Mouse (Mus musculus) lung, postnatal 14 days (tissue): ENCODE results near the gene Hkdc1.

Experiments used
- DNase-seq: peaks from one replicate; pipeline ENCODE4 v3.0.0; 2021

Hkdc1 gene

GRCm38 (mm10) chr10:62379808-62380207 lies 42.5 kb downstream of the Hkdc1 start, which contains the start of gene Hk1:
Gene Hk1, minus strand, starts transcription at chr10:62379908.
- DNase-seq = no peak

GRCm38 (mm10) chr10:62358827-62359226 lies 63.5 kb downstream of the Hkdc1 start:
- DNase-seq = no peak

DNA sequence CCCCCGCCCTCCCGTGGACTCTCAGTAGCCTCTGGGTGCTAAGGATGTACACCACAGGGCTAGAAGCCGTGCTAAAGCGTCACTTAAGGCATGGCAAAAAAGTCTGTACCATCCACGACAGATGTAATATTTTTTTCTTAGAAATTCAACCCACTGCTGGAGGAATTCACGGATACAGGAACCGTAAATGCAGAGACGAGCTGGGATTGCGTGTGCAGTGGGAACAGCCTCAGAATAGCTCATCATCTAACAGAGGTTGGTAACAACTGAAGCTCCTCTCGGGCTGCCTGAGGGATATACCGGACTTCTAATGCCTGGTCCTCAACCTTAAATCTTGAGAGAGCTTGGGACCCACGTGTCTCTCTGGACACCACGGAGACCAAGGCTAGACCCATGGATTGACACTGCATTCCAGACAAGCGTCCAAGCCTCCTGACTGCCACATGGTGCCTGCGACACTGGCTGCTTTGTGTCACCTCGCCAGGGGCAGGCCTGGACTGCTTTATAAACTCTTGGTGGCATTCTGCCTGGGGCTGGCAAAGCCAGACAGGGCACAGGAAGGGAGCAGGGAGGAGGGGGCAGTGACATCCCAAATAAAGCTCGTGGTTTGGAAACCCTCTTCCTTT lies 66.1 kb downstream of the Hkdc1 start:
- DNase-seq = no peak

DNA sequence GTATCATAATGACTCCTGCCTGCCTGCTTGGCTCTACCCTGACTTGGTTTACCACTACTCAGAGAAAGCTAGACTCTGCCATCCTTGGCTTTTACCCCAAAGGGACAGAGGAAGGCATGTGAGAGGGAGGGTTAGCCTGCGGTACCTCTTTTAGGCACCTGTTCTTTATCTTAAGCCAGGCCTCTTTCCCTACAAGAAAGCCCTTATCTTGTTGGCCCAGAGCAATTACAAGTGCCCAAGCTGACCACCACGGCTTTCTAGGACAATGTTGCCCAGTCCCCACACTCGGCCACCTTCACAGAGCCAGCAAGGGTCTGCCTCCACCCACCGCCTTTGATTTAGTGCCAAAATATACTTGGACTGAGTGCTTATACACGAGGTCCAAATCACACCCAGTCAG lies 77.1 kb downstream of the Hkdc1 start:
- DNase-seq = no peak

DNA sequence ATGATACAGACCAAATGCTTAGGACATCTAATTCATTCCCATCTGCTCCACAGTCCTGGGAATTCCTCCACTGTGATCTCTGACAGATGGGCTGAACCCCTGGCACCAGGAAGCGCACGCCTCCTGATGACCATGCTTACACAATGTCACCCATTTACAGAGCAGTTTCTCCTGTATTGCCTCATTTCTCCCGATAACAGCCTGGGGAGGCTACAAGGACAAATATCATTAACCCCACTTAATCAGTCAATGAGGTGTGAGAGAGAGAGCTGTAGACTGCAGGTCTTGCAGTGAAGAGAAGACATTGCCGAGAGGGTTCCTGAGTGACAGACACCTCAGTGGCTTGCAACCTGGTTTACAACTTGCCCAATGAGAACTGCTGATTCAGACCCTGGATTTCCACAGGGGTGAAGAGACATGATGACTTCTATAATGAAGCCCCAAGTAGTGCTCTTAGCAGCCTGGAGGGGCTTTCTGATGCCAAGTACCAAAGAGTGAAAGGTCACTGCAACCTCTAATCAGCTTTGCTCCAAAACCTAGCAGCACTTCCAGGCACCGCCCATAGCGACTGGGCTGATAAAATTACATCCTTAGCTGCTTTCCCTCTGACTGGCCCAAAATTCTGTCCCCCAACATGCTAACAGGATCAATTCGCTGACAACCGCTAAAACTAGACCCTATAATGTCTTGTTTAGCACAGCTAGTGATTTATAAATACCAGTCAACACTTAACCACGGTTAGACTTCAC lies 78.1 kb downstream of the Hkdc1 start:
- no peak for DNase-seq

DNA sequence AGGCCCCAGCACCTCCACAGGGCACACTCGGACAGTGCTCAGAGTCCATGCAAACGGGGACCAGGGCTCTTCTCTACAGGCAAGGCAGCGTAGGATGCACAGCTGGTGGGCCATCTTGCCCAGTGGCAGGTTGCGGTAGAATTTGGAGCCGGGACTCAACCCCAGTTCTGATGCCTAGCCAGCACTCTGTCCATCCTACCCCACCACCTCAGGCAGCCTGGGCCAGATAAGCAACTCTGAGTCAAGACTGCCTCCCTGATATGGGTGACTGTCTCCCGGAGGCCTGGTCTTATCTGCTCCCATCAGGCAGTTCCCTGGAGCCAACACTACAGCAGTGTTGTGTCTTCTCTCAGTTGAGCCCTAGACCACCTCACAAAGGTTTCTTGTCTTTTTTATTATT lies 79.8 kb downstream of the Hkdc1 start:
- no peak for DNase-seq

DNA sequence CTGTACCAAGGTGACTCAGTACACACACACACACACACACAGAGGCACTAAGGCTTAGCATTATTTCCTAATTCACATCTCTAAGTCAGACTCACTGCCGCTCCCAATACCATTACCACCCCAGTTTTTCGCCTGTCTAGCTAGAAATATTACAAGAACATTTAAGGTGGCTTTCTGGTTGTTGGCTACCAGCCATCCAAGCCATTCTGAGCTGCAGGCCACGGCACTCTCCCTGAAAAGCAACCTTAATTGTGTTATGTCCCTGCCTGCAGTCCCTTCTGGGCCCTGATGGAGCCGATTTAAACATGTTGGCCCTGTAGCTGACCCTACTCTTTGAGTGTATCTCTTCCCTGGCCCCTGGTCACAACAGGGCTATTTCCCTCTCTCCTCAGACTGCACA lies 80.3 kb downstream of the Hkdc1 start:
- no peak for DNase-seq

- no peak for DNase-seq
Measured at GRCm38 (mm10) chr10:62340991-62341390, 81.3 kb downstream of the Hkdc1 start.

- peak; percentile 98 for DNase-seq
Measured at GRCm38 (mm10) chr10:62340095-62340731, 82.1 kb downstream of the Hkdc1 start.

DNA sequence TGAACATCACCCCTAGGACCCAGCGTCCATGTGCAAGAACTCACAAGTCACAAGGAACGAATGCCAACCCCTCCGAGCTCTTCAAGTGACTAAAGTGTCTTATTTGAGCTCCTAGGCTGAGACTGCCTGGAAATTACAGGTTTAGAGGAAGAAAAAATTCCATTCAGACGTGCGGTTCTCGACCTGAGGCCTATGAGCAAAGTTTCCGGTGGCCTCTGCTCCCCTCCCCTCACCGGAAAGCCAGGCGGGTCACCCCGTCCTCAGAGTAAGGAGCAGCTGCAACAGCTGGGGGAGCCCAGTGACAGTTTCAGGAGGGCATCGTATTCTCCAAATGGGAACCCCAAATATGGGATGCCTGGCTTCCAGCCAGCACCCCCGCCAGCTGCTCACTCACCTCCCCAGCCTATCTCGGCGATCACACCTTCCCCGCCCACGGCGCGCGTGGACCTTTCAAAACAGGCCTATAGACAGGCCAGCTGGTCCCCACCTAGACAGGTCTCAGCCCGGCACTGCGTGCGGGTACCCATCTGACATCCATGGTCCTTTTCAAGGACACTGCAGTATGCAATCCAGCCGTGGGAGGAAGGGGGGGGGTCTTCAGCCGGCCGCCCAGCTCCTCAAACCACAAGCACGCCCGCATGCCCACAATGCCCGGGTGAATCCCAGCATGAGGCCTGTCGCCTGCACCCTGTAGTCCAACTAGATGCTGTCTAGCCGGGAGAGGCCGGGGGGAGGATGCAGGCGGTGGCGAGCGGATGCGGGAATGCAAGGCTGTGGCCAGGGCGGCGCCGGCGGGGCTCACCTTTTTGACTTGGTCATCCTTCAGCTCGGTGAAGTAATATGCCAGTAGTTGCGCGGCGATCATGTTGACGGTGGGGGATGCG lies 82.8 kb downstream of the Hkdc1 start:
- DNase-seq = peak; percentile 36

DNA sequence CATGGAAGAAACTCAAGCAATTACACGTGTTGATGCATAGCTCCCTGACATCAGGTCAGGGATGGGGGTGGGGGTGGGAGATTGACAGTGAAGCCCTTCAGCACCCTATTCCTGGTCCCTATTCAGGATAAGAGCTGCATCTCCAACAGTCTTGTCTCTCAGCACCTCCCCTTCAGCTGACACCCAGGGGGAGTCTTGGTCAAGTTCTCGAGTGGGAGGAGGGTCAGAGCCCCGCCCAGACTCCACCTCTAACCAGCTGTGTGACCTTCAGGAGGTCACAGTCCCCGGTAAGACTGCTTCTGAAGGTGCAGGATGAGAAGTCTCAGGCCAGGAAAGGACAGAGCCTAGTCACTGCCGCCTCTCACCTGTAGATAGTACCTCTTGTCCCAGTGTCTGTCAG lies 83.7 kb downstream of the Hkdc1 start:
- DNase-seq = no peak

GRCm38 (mm10) chr10:62338176-62338575 lies 84.1 kb downstream of the Hkdc1 start:
- no peak for DNase-seq

DNA sequence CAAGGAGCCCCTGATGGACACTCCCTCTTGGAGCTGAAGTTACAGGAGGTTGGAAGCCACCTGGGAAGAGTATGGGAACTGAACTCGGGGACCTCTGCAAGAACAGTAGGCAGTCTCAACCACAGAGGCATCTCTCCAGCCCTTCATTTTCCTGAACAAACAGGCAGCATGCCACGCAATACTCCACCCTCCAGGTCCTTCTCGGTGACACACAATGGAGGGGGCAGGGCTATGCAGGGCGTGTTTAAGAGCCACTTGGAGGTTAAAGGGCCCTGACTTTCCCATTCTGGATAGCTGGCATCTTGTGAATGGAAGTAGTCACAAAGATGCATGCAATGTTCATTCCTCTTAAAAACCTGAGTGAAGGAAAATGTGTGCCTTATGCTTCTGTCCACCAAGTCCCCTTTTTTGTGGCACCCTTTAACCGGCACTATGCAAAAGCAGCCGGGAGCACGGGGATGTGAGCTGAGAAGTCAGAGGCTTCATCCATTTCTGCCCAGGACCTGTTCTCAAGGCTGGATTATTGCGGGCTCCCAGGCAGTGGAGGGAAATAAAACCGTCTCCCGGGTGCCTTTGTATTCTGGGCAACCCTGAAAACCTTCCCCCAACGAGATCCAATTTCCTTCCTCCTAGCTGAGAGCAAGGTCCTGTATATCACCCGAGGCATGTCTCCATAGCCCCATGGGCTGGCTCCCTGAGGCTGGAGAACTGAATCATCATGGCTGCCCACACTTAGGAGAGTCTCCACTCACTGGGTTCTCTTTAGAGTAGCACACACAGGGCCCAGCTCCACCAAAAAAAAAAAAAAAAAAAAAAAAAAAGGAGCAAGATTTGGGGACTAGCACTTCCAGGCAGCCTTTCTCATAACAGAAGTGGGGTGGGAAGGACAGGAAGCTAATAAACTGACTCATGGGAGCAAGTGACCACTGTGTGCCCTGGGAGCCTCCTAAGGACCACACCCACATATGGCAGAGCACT lies 85.4 kb downstream of the Hkdc1 start:
- DNase-seq = peak; percentile 78

DNA sequence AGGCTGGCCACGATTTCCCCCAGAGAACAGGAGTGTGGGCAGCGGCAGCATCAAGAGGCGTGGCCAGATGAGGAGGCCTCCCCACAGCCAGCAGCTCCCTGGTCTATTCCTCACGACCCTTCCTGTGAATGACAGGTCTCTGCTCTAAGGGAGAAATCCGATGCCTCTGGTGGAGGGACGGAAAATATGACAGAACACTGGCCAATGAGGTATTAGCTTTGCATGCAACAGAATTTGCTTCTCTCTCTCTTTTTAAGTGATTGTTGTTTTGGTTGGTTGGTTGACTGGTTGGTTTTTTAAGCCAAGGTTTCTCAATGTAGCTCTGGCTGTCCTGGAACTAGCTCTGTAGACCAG lies 86.9 kb downstream of the Hkdc1 start:
- DNase-seq = no peak

DNA sequence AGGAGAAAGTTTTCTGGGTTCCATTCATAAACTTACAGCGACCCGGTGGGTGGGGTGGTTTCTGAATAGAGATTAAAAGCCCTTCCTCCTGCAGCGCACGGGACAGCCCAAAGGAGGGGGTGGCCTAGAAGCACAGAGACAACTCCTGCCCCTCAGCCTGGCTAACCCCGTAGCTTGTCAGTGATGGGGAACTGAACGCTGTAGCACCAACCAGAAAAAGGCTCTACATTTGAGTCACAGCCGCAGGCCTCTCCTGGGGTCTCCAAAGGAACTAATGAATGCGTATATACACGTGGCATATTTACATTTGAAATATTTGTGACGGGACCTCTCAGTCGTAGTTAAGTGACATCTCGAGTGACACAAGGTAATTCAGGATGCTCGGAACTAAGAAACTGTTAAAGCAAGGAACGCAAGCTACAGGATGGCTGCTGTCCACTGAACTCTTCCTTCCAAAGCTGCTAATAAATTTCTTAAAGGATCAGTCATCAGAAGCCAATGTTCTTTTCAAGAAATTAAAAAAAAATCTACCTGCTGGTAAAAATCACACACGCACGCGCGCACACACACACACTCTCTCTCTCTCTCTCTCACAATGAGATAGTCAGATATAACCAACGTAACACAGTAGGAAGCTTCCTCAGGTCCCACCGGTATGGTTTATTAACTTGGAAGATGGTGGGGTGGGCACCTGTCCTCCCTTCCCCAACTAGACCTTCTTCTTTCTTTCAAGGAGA lies 87.4 kb downstream of the Hkdc1 start:
- DNase-seq = no peak

- DNase-seq = no peak
Measured at GRCm38 (mm10) chr10:62333269-62333668, 89.0 kb downstream of the Hkdc1 start.
